Mouse (Mus musculus): ENCODE results near the gene Myo10. TPM values are rescaled to one million over a fixed set of nuclear protein-coding genes. Genes with fewer than 3 reads are reported as not detected.
A peak's percentile ranks its signal among the peaks of the same experiment; 100 is the strongest.

The Myo10 gene
- polyA plus RNA-seq, 1 experiment, result 25.2 TPM

DNA sequence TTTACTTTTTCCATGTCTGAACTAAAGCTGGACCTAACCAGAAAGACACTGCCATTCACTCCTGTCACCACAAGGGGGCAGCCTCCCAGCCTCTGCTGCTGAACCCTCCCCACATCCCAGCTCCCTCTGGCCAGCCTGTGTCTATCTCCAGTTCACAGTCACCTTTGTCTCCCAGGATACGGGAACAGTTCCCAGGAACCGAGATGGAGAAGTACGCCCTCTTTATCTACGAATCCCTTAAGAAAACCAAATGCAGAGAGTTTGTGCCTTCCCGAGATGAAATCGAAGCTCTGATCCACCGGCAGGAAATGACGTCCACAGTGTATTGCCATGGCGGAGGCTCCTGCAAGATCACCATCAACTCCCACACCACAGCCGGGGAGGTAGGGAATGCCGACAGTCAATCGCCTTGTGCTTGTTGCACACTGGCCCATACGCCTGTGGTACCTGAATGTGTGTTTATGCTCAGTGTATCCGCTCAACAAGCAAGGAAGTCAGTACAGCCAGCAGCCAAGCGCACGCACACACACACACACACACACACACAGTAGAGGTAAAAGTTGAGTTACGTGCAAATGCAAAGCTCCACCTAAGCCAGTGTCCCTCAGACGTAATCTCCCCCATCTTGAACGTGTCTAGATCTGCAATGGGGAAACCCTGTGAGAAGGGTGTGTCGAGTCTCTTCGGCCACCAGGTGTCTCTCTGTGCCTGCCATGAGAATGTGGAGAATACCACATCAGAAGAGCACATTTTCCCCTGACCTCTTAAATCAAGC is 183.2 kb downstream of the Myo10 start:
- H3K4me3 ChIP-seq (ENCODE audit: insufficient read depth, low read depth, low read length), result no peak overlapping the region
- no peak overlapping the region for H3K27ac ChIP-seq (replicated peaks; ENCODE audit: low read depth, low read length)
- no peaks in the 10 kb centered on the region for H3K4me1 ChIP-seq (ENCODE audit: control insufficient read depth, insufficient read depth, insufficient read length, low read length)

GRCm38 (mm10) chr15:25806363-25806762 is 184.0 kb downstream of the Myo10 start:
- Histone ChIP-seq H3K4me3 (ENCODE audit: insufficient read depth, low read depth, low read length) (no peak overlapping the region), H3K27ac (replicated peaks; ENCODE audit: low read depth, low read length) (no peak overlapping the region), H3K4me1 (ENCODE audit: control insufficient read depth, insufficient read depth, insufficient read length, low read length) (no peaks in the 10 kb centered on the region)

- H3K4me3 ChIP-seq (ENCODE audit: insufficient read depth, low read depth, low read length), result no peak overlapping the region
- no peak overlapping the region for H3K27ac ChIP-seq (replicated peaks; ENCODE audit: low read depth, low read length)
- H3K4me1 ChIP-seq (ENCODE audit: control insufficient read depth, insufficient read depth, insufficient read length, low read length), result no peaks in the 10 kb centered on the region
Measured at GRCm38 (mm10) chr15:25806878-25807277, 184.6 kb downstream of the Myo10 start.

DNA sequence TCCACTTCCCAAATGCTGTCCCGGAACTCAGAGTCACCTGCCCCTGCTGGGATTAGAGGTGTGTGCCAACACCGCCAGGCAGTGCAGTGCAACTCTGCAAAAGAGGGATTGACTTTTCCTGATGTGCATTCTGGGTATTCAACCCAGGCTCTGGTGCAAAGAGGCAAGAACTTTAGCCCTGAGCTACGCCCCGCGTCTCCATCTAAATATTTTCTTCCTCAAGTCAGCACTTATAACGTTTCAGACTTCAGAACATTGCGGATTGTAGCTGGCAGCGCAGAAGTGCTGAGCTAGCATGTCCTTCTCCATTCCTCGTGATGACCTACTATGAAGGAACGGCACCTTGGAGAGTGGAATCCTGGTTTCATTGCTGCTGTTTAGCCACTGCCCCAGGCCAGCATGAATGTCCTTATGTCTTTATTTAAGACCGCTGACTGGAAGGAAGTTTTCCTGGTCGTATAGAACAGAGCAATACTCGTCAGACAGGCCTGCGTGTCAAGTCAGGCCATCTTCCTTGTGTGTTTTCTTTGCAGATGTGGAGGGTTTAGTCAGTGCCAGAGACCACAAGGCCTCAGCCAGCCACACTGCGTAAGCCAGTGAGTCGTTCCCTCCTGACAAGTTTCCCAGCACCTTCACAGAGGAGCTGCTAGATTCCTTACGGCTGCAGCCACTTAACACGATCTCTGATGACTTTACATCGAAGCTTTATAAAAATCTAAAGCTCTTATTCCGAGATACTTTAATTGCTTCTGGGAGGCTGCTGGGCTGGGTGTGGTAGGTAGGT is 186.5 kb downstream of the Myo10 start:
- H3K4me3 ChIP-seq (ENCODE audit: insufficient read depth, low read depth, low read length), result no peak overlapping the region
- H3K27ac ChIP-seq (replicated peaks; ENCODE audit: low read depth, low read length), result no peak overlapping the region
- H3K4me1 ChIP-seq (ENCODE audit: control insufficient read depth, insufficient read depth, insufficient read length, low read length), result no peaks in the 10 kb centered on the region

- Histone ChIP-seq H3K27ac (replicated peaks; ENCODE audit: low read depth, low read length) (no peak overlapping the region), H3K4me3 (ENCODE audit: insufficient read depth, low read depth, low read length) (no peak overlapping the region), H3K4me1 (ENCODE audit: control insufficient read depth, insufficient read depth, insufficient read length, low read length) (no peaks in the 10 kb centered on the region)
Measured at GRCm38 (mm10) chr15:25809669-25810068, 187.3 kb downstream of the Myo10 start.

- no peak overlapping the region for H3K4me3 ChIP-seq (ENCODE audit: insufficient read depth, low read depth, low read length)
- H3K27ac ChIP-seq (replicated peaks; ENCODE audit: low read depth, low read length), result no peak overlapping the region
- no peaks in the 10 kb centered on the region for H3K4me1 ChIP-seq (ENCODE audit: control insufficient read depth, insufficient read depth, insufficient read length, low read length)
Measured at GRCm38 (mm10) chr15:25811834-25812250, 189.5 kb downstream of the Myo10 start.

DNA sequence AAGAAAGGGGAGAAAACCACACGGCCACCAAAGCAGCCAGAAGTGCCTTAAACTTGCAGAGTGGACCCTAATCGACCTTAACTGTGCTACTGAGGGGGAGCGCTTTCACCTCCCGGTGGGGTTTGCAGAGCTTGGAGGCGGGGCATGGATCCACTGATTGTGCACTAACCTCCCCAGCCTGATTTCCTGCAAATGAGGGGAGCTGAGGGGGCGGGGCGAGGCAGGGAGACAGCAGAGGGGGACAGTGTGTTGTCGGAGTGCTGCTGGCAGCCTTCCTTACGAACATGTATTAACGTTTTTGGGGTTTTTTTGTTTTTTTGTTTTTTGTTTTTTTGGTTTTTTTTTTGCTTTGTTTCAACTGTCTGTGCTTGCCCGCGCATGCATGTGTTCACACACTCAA is 190.2 kb downstream of the Myo10 start:
- Histone ChIP-seq H3K4me3 (ENCODE audit: insufficient read depth, low read depth, low read length) (no peak overlapping the region), H3K27ac (replicated peaks; ENCODE audit: low read depth, low read length) (no peak overlapping the region), H3K4me1 (ENCODE audit: control insufficient read depth, insufficient read depth, insufficient read length, low read length) (no peaks in the 10 kb centered on the region)

- Histone ChIP-seq H3K4me3 (ENCODE audit: insufficient read depth, low read depth, low read length) (no peak overlapping the region), H3K27ac (replicated peaks; ENCODE audit: low read depth, low read length) (no peak overlapping the region), H3K4me1 (ENCODE audit: control insufficient read depth, insufficient read depth, insufficient read length, low read length) (no peaks in the 10 kb centered on the region)
Measured at GRCm38 (mm10) chr15:25814535-25814934, 192.2 kb downstream of the Myo10 start.

DNA sequence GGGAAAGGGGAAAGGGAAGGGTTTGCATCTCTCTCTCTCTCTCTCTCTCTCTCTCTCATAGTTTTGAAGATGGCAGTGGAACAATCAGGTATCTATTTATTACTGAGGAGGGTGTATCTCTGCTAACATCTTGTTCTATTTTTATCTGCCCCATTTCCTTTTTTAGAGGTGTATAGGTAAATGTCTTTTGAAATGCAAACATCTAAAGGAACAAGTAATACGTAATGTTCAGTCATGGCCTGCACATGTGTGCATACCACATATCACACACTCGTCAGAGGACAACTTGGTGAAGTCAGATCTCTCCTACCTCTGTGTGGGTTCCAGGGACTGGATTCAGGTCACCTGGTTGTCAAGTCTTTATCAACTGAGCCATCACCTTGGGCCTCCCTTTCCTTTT is 194.9 kb downstream of the Myo10 start:
- Histone ChIP-seq H3K27ac (replicated peaks; ENCODE audit: low read depth, low read length) (no peak overlapping the region), H3K4me1 (ENCODE audit: control insufficient read depth, insufficient read depth, insufficient read length, low read length) (no peaks in the 10 kb centered on the region), H3K4me3 (ENCODE audit: insufficient read depth, low read depth, low read length) (no peak overlapping the region)

DNA sequence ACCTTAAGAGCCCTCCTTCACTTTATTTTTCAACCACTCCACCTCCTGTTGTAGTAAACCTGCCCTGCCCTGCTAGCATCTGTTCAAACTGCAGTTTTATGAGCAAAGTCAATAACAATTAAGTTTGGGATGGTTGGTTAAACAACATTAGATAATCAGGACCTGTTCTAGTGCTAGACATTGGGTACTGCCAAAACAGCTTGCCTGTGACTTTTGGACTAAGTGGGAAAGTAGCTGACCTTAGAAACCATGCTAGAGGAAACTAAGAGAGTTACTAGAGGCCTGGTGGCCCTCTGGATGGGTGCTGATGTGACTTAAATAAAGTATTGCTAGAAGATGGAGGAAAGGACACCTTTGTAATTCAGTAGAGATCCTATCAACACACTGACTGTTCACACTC is 199.7 kb downstream of the Myo10 start:
- Histone ChIP-seq H3K4me3 (ENCODE audit: insufficient read depth, low read depth, low read length) (no peak overlapping the region), H3K27ac (replicated peaks; ENCODE audit: low read depth, low read length) (no peak overlapping the region), H3K4me1 (ENCODE audit: control insufficient read depth, insufficient read depth, insufficient read length, low read length) (no peaks in the 10 kb centered on the region)

DNA sequence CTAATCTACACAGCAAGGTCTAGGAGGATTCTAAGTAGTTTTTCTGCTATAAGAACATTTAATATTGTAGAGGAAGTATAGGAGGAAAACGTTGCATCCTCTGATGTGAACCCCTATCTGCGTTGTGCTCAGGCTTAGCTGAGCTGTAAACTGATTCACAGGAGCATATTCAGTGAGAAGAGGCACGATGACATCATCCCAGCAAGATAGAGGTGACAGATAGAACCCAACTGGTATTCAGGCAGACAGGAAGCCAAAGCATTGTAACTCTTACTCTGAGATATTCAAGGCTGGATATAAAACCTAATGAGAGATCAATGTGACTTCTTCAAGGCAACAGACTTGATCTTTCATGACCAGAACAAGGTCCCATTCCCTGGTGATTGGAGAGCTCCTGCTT is 200.3 kb downstream of the Myo10 start:
- H3K4me1 ChIP-seq (ENCODE audit: control insufficient read depth, insufficient read depth, insufficient read length, low read length), result no peaks in the 10 kb centered on the region
- no peak overlapping the region for H3K4me3 ChIP-seq (ENCODE audit: insufficient read depth, low read depth, low read length)
- H3K27ac ChIP-seq (replicated peaks; ENCODE audit: low read depth, low read length), result no peak overlapping the region

DNA sequence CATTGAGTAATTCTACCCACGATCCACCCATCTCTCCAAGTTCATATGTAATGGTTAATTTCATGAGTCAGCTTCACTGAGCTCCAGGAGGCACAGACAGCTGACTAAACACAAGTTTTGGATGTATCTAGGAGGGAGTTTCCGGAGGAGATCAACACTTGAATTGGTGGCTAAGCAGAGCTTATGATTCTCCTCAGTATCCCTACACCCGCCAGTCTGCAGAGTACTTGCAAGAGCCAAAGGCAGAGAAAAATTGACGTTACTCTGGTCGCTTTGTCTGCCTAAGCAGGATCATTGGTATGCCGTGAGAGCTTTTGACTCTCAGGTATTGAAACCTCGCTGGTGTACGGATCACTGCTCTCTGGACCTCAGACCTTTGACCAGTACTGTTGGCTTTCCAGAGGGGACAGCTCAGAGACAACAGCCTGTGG is 204.2 kb downstream of the Myo10 start:
- Histone ChIP-seq H3K27ac (replicated peaks; ENCODE audit: low read depth, low read length) (no peak overlapping the region), H3K4me1 (ENCODE audit: control insufficient read depth, insufficient read depth, insufficient read length, low read length) (peaks cover 2% of the 10 kb centered on the region; the same call in 1 of the 2 replicates)

GRCm38 (mm10) chr15:25828464-25828863 is 206.1 kb downstream of the Myo10 start:
- H3K4me1 ChIP-seq (ENCODE audit: control insufficient read depth, insufficient read depth, insufficient read length, low read length), result peaks cover 2% of the 10 kb centered on the region; the same call in 1 of the 2 replicates
- H3K27ac ChIP-seq (replicated peaks; ENCODE audit: low read depth, low read length), result 0 out of 2 replicates have a peak overlapping the region, but pooled peaks have one; percentile 32
- H3K4me3 ChIP-seq (ENCODE audit: insufficient read depth, low read depth, low read length), result no peak overlapping the region

More for the DNA sequence above, 204.2 kb downstream of the Myo10 start:
- H3K4me3 ChIP-seq (ENCODE audit: insufficient read depth, low read depth, low read length), result no peak overlapping the region

DNA sequence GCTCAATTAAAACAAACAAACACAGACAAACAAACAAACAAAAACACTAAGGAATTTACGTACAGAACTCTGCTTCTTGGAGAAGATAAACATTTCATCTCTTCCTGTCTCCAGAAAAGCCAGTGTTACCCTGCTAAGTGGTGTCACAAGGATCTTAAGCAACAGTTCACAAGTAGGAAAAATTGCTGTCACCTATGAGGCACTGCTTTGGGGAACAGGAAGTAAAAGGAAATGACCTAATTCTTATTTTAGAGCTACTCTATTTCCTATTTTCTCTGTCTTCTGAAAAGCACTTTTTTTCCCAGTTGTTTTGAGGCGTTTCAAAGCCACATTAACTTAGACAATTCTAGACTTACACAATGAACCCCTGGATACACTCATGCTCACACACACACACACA is 208.1 kb downstream of the Myo10 start:
- peaks cover 2% of the 10 kb centered on the region; the same call in 1 of the 2 replicates for H3K4me1 ChIP-seq (ENCODE audit: control insufficient read depth, insufficient read depth, insufficient read length, low read length)
- peak overlapping the region; percentile 69; the same call in 1 of the 2 replicates for H3K27ac ChIP-seq (replicated peaks; ENCODE audit: low read depth, low read length)
- H3K4me3 ChIP-seq (ENCODE audit: insufficient read depth, low read depth, low read length), result no peak overlapping the region

DNA sequence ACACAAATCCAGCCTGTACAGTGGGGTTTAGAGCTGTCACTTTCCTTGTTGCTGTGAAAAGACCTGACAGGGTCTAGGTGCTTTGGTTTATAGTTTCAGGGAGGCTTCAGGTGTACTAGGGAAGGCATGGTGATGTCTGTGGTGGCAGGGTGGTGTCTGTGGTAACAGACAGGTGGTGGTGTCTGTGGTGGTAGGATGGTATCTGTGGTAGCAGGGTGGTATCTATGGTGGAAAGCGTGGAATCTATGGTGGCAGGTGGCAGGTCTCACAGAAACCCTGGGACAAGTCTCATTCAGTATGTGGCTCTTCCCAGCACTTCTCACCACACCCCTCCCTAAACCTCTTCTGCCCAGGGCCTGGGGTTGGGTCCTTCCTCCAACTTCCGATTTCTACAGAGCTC is 212.0 kb downstream of the Myo10 start:
- Histone ChIP-seq H3K4me3 (ENCODE audit: insufficient read depth, low read depth, low read length) (no peak overlapping the region), H3K4me1 (ENCODE audit: control insufficient read depth, insufficient read depth, insufficient read length, low read length) (peaks cover 2% of the 10 kb centered on the region; the same call in 1 of the 2 replicates), H3K27ac (replicated peaks; ENCODE audit: low read depth, low read length) (no peak overlapping the region)

Measured in brown adipose tissue, adult 24 weeks (tissue).